Mouse (Mus musculus): ENCODE data around the gene Mtif2.

DNA sequence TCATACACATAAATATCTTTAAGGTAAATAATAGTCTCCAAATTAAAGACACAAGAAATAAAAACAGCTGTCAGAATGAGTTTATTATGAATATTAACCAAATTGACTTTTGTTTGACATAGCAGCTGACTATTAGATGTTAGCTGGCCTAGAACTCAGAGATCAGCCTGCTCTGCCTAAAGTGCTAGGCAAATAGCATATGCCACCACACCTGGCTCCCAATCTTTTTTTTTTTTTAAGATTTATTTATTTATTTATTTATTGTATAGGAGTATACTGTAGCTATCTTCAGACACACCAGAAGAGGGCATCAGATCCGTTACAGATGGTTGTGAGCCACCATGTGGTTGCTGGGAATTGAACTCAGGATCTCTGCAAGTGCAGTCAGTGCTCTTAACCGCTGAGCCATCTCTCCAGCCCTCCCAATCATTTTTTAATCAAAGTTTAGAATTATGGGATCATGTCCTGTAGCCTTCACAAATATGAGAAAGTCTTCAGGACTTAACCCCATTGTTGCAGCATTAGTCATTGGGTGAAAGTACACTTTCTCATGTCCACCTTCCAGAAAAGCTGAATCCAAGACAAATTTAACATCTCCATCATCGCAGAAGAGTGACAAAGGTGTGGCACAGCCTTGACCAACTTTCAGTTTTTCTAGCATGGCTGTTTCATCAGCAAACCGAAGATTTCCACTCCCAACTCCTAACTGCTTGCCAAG, 13.2 kb upstream of the Mtif2 start:
- TF ChIP-seq CTCF (IDR thresholded peaks at IDR 0.05) = 0 out of 2 replicates have a peak, but pooled peaks have one; percentile 9
- TF ChIP-seq POLR2A (IDR thresholded peaks at IDR 0.05; ENCODE audit: insufficient read depth, low read depth, low read length) = no peak

Measured in heart, adult 2 months (tissue).